Mouse (Mus musculus) megakaryocyte-erythroid progenitor cell, adult 5-6 weeks (primary cell): Measurements from ENCODE around the gene Ptbp3. TPM values are rescaled to one million over a fixed set of nuclear protein-coding genes. Genes with fewer than 3 reads are reported as not detected.
A peak's percentile ranks its signal among the peaks of the same experiment; 100 is the strongest.

Experiments
- ATAC-seq: replicated peaks from 2 replicates; pipeline ENCODE4 v1.8.0; 2016; ENCODE audit warnings: mild to moderate bottlenecking, inconsistent platforms; ENCODE audit not compliant: severe bottlenecking, poor library complexity, low FRiP score, low TSS enrichment
- total RNA-seq, 2 experiments: library from RNA; stranded (forward) in 1 of 2; stranded (reverse) in 1 of 2; fragments of 200-1000, 215-1000 nt in 1 of 2; fragments of >200 nt in 1 of 2; fragmentation: Nextera tagmentation in 1 of 2; gene quantifications; 2 replicates each; pipeline ENCODE4 v1.2.3; 2014 to 2017

Gene Ptbp3
- total RNA-seq, 2 experiments from 2014 or later: 153 to 175 TPM

DNA sequence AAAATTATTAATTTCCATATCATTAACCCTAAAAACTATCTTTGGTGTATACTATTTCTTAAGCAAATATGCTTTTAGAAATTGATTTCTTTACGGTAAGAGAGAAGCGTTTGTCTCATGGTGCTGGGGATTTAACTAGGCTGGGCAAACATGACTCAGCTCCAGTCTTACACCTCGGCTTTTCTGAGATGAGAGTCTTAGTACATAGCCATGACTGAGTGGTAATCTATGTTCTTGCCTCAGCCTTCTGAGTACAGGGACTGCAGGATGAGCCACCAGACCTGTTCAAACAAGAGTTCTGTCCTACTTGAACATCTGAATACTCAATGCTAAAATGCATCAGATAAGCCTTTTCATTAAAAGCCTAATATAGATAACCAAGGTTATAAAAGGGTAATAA is 24.3 kb downstream of the Ptbp3 start:
- ATAC-seq: peak; percentile 64; the same call in 1 of the 2 replicates

DNA sequence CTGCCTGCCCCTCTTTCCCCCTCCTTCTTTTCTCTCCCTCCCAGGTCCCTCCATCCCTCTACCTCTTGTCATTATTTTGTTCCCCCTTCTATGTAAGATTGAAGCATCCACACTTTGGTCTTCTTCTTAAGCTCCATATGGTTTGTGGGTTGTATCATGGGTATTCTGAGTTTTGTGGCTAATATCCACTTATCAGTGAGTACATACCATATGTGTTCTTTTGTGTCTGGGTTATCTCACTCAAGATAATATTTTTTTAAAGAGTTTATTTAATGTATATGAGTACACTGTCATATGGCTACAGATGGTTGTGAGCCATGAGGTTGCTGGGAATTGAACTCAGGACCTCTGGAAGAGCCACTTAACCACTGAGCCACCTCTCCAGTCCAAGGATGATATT is 38.8 kb downstream of the Ptbp3 start:
- ATAC-seq: no peak

DNA sequence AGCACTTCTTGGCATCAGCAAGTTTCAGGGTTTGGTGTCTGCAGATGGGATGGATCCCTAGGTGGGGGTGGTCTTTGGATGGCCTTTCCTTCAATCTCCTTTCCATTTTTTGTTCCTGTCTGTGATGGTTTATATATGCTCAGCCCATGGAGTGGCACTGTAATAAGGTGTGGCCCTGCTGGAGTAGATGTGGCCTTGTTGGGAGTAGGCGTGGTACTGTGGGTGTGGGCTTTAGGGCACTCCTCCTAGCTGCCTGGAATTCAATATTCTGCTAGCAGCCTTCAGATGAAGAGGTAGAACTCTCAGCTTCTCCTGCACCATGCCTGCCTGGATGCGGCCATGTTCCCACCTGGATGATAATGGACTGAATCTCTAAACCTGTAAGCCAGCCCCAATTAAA is 39.6 kb downstream of the Ptbp3 start:
- ATAC-seq: peak; percentile 87

DNA sequence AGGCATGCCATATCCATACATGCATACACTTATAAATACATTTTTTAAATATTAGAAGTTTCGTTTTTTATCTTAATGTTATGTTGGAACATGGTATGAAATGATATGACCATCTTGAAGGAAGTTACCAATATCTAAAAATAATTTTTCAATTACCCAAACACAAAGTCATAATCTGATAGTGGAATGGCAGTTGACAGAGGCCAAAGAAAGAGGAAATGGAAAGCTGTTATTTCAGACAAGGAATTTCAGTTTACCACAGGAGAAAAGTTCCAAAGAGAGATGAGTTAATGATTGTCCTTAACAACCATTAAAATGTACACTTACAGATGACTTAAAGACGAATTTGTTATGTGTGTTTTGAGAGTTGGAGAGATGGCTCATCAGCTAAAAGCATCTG is 41.4 kb downstream of the Ptbp3 start:
- peak; percentile 7; the same call in 1 of the 2 replicates for ATAC-seq

DNA sequence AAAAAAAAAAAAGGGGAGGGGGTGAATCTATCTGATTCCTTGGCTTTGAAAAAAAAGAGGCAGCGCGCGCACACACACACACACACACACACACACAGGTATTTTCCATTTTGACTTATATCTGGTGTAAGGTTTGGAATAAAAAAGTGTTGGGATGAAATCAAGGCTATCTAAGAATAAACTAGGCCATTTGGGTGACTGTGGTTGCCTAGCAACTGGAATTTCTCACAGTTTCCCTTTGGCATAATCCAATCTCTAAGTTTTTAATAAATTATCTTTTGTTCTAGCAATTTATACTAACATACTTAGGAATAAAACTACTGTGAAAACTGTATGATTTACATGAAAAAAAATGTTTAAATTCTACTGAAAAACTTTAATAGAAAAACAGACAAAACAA is 42.5 kb downstream of the Ptbp3 start:
- ATAC-seq: no peak

DNA sequence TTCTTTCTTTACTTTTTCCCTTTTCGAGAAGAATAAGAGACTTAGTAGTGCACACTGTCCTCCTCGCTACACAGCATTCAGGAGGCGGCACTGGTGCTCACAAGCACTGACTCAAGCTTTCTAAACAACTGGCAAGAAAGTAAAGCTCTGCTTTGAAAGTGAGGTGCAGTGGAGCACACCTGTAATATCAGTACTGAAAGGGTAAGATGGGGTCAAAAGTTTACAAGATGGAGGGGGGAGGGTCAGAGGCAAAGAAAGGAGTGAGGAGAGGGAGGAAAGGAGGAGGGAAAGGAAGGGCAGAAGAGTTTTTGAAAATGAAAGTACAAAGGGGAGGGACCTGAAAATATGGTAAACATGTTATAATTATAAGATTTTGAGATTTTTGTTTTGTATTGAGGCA is 43.7 kb downstream of the Ptbp3 start:
- no peak for ATAC-seq

DNA sequence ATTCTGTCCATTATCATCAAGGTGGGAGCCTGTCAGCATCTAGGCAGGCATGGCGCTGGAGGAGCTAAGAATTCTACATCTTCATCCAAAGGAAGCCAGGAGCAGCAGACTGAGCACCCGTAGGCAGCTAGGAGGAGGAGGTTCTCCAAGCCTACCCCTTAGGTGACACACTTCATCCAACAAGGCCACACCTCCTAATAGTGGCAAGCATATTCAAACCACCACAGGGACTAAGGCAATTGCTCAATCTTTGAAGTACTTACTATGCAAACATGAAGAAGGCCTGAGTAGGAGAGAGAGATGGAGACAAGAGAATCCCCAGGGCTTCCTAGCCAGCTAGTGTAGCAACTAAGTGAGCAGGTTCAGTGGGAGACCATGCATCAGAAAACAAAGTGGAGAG is 58.1 kb downstream of the Ptbp3 start:
- ATAC-seq: no peak

DNA sequence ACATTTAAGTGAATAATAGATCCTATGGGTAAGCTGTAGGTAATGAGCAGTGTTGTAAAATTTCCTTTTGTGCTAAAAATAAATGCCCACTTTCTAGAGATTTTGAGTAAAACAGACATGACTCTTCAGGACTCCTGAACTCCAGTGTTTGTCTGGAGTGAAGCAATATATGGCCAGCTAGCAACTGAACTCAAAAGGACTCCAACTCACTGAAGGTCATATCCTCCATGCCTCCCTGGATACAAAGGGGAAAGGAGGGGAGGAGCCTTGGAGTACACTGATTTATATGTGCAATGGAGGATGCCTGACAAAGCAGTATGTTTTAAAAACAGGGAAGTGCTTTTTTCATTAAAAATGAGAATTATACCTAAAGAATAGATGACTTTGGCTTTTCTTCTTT is 77.9 kb downstream of the Ptbp3 start:
- no peak for ATAC-seq

DNA sequence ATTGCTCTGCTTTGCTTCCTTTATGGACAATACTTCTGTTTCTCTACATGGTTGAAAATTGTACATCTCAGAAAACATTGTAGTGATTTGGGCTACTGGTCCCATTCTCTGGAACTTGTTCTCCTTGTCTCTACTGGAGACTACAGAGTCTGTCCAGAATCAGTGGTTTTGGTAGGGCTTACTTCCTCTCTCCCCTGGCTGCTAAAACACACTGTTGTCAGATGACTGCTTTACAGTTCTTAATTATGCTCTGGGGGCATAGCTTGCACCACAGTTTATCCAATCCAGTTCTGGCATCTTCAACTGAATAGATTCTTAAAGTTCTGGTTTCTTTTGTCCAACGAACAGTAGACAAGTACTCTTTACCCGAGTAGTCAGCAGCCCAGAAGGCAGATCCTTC is 83.7 kb downstream of the Ptbp3 start:
- ATAC-seq: no peak

DNA sequence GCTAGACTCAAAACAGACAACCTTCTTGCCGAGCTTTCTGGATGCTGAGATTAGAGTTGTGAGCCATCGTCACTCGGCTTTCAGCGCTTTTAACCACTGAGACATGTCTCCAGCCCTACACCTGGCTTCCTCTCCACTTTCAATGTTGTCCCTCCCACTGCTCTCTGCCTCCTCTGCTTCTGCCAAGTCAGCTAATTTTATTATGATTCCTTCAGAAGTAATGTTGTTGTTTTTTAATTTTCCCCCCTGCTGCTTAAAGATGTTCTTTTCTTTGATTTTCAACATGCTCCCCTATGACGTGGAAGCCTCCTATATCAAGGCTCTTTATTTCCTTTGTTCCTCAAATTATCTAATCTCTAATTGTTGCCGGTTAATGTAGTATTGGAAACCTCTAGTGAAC is 84.5 kb downstream of the Ptbp3 start:
- no peak for ATAC-seq

DNA sequence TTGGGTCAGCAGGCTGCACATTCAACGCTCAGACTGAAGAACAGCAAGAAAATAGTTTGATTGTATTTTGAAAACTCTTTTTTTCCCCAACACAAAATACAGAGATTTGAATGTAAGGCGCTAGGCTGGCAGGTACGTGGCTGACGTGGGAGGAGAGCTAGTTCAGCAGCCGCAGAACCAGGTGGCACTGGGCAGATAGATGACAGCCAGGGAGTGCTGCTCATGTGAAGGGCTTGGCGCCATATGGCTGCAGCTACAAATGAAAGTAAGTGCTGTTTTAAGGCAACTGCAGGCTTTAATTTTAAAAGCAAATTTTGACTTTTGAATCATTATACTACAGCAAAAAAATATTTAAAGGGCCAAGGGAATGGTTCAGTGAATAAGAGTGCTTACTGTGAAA is 86.7 kb downstream of the Ptbp3 start:
- ATAC-seq: peak; percentile 73

DNA sequence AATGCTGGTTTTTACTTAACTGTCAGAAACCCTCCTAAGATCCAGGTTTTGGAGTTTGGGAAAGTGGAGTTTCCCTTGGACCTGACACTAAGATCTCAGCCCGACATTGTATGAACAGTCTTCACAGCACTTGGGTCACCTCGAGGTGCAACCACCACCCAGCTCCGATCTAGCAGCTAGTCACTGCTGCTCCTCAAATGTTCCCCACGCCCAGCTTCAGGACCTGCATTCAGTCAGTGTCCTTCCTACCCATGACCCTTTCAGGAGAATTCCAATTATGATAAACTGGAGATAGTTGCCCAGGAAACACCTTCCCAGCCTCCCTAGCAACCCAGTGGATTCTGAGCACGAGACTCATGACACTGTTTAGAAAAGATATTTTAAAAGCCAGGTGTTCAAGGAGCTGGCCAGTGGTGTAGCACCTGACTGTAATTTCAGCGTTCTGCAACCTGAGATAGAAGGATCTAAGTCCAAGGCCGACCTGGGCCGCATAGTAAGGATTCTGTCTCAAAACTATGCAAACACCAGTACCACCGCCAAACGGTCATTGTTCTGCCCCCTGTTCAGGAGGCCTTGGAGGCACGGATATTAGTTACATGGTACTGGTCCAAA is 87.9 kb downstream of the Ptbp3 start:
- ATAC-seq: no peak

DNA sequence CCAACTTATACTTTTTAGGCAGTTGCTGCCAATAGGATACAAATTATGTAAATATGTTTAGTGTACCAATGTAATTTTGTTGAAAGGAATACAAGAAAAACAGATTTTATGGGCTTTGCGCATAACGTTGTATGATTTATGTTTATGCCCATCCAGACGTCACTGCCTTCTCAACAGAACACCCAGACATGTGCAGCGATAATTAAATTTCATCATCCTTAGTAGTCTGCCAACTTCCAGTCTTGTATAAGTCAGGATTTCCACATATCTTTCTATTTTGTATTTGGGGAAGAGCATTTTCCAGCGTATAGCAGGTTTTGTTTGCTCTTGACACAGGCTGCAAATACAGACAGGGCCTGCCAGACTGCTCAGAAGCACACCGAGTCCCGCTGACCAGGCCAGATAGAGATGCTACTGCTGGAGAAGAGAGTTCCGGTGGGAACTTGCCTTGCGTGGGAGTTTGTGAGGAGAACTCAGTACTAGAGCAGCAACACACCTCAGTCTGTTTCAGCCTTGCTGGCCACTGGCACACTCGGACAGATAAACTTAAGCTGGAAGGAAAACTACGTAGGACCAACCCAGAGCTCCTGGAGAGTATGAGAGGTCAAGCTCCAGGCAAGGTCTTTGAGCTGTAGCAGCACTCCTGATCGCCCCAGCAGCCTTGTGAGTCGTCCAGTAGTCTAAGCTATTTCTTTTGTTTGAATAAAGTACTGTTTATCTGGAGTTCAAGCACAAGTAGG is 89.8 kb downstream of the Ptbp3 start:
- no peak for ATAC-seq

DNA sequence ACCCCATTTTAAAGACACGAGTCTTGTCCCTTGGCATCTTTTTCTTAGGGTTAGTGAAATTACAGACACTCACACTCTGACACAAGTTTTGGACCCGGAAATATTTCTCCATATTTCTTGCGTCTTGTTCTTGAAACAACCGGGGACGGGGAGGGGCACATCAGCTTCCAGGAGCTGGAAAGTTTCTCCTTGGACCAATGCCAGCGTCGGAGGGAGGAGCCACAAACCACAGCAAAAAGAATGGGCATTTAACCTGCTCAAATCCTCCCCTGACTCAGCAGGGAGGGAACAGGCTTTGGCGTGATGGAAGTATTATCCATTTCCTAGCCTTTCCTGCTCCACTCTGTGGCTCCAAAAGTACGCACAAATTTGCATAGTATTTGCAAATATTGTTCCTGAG is 91.2 kb downstream of the Ptbp3 start:
- ATAC-seq: no peak

DNA sequence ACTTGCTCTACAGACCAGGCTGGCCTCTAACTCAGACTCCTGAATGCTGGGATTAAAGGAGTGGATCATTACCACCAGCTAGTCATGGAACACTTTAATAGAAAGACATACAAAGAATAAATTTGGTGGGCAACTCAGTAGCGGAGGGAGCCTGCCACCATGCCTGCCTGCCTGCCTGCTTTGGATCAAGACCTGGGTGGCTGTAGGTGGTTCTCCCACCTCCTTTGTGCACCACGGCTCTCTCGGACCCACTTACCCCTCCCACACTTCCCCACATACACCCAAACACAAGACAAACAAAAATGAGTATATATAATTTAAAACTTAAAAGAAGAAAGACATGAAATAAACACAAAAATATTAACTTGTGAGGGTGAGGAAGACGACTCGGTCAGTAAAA is 92.1 kb downstream of the Ptbp3 start:
- ATAC-seq: no peak

DNA sequence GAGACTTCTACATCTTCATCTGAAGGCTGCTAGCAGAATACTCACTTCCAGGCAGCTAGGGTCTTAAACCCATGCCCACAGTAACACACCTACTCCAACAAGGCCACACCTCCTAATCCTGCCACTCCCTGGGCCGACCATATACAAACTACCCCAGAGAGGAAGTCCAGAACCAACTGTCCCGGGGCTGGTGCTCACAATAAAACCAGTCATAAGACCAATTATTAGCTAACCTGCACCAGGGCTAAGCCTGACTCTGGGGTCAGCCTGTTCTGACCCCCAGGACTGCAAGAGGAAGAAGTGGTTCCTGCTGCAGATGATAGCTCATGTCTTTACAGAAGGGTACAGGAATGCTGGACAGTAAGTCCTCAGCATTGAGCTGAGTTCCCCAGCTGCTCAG is 93.7 kb downstream of the Ptbp3 start:
- ATAC-seq: no peak

DNA sequence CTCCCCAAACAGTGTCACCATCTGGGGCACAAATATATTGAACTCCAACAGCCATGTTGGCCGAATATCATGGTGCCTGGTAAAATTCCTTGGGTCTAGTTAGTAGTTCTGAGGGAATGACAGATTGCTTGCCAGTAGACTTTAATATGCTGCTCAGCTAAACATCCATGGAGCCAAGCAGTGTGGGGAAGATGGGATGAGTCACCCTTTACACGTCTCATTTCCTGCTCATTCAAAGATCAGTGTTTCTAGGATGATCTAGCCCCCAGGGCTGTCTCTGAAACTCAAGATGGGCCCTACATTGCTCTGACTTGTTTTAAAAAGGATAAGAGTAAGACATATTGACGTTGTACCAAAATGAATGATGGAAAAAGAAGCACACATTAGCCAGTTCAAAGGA is 95.1 kb downstream of the Ptbp3 start:
- no peak for ATAC-seq

DNA sequence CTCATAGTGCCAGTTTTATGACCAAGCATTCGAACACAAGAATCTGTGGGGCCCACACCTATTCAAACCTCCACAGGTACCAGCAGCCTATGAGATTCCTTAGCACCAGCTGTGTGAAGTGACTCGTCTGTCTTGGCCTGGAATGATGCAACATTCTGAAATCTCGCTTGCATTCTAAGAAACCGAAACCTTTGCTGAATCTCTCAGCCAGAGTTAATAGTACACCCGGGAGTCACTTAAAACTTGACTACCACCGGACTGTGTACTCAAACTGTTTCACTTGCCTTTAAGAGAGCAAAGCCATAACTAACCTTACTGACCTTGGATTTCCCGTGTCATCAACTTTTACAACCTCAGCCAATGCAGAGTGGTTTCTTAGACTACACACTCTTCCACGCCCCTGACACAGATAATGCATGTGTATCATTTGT is 96.6 kb downstream of the Ptbp3 start:
- ATAC-seq: no peak

DNA sequence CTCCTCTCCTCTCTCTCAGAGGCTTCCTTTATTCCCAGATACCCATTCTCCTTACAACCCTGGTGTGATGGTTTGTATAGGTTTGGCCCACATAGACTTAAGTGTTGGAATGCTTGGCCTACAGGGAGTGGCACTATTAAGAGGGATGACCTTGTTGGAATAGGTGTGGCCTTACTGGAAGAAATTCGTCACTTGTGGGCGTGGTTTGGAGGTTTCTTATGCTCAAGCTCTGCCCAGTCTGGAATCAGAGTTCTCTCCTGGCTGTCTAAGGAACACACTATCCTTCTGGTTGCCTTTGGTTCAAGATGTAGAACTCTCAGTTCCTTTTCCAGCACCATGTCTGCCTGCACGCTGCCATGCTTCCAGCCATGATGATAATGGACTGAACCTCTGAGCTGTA is 98.3 kb downstream of the Ptbp3 start:
- ATAC-seq: no peak

DNA sequence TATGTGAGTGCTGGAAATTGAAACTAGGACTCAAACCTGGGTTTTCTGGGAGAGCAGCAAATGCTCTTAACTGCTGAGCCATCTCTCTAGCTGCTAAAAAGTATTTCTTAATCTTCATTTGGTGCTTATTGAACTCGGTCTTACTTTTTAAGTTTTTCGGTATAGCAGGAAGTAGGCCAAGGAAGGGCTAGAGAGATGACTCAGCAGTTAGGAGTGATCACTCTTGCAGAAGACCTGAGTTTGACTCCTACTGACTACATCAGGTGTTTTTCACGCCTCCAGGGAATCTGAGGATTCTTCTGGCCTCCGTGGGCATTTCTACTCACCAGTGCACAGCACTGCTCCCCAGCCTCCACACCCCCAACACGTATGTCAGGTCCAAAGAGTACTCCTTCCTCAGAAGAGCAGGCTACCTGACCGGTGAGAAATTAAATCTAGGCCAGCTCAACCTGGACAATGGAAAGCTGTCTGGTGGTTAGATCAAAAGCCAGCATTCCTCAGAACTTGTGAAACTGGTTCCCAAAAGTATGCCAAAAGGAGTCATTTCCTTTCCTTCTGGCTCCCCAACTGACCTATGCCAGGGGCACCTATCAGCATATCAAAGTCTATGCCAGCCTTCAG is 98.8 kb downstream of the Ptbp3 start:
- ATAC-seq: no peak

DNA sequence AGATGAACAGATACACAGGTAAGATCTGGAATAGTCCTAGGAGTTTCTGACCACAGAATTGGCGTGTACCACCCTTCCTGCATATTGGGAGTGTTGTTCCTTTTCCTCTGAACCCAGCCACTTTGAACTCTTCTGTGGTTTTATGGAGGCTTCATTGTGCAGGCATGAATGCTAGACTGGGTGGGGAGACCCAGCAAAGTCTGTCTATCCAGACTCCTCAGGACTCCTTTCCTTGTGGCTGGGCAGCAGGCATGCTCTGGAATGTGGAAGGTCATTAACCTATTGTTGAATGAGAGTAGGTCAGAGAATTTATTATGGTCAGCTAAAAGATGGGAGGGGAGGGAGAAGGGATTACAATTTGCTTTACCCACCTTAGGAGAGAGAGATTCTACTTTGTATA is 101.9 kb downstream of the Ptbp3 start:
- no peak for ATAC-seq
